Mouse (Mus musculus) bone marrow macrophage, adult 2 months (primary cell): ENCODE data around the gene Ptgis. TPM values are rescaled to one million over a fixed set of nuclear protein-coding genes. Genes with fewer than 3 reads are reported as not detected.

Experiments
- H3K27ac ChIP-seq: 2 replicates; pipeline ENCODE4 v1.5.1; 2012; ENCODE audit warnings: low read depth, low read length; ENCODE audit not compliant: insufficient read depth
- H3K4me1 ChIP-seq: 2 replicates; pipeline ENCODE4 v1.6.1; 2012; ENCODE audit warnings: low read length; ENCODE audit not compliant: control insufficient read depth, insufficient read depth
- H3K4me3 ChIP-seq: 2 replicates; pipeline ENCODE4 v1.5.1; 2012; ENCODE audit warnings: mild to moderate bottlenecking, low read length, moderate library complexity; ENCODE audit not compliant: insufficient read depth
- CTCF ChIP-seq: IDR thresholded peaks from 2 replicates; pipeline ENCODE4 v1.5.1; 2012; ENCODE audit warnings: low read depth, mild to moderate bottlenecking, low read length, moderate library complexity
- POLR2A ChIP-seq: IDR thresholded peaks from 2 replicates; pipeline ENCODE4 v1.6.1; 2012; ENCODE audit warnings: mild to moderate bottlenecking, low read depth, low read length, borderline replicate concordance
- polyA plus RNA-seq: library from polyadenylated mRNA; stranded (reverse); fragments of >200 nt; gene quantifications from 2 replicates; pipeline ENCODE4 v1.2.4, GENCODE M21; 2012; ENCODE audit not compliant: missing spikeins, insufficient read depth, insufficient read length

Ptgis gene
- not detected in 2 replicates for polyA plus RNA-seq

DNA sequence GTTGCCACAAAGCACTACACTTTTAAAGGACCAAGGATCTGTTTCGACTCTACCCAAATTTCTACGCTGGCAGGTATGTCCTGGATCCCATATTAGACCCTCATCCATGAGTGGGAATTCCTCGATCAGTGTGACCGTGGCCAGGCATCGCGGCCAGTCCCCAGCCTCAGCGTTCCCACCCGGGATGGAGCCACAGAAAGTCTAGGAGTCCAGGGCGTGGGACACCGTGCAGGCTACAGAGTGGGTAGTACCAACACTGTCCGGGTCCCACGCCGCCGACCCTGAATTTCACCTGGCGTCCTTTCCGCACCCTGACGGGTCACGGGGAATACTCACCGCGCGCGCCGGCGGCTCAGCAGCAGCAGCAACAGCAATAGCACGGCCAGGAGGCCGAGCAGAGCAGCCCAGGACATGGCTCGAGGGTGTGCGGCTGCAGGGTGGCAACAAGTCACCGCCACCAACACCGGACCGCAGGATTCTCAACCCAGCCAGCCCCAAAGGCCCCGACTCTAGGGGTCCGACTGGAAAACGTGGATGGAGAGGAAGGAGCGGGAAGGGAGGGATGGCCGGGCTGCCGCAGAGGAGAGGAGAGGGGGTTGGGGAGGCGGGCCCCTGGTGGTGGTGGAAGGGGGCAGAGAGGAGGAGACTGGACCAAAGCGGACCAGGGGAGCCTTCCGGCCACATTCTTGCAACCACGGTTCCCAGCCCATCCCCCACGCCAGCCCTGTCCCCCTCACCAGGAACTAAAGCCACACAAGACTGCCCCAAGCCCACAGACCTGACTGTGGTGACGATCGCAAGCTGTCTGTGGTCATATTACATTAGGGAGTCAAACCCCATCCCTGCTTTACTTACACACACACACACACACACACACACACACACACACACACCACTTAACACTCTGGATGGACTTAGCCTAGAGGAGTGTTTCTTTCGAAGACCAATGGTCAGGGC lies at the start of gene Ptgis:
Gene Ptgis (minus strand): TSS at position 597 of the 957 bp plus-strand sequence.
- TF ChIP-seq POLR2A (no peak), CTCF (no peak)
- H3K4me3 ChIP-seq: no peak within 1 kb of the TSS

DNA sequence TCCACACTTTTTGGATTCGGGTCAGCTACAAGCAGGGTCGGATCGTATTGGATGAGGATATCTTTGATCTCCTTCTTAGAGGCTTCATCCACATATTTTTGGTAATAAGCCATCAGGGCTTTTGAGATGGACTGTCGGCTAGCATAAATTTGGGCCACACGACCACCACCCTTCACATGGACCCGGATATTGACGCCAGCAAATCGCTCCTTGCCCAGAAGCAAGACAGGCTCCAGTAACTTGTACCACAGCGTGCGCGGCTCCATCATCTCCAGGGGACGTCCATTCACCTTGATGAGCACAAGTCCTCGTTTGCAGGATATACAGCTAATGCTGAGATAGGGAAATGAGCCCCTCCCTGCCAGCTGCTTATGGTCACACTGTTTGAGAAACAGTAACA lies 41.1 kb upstream of the Ptgis start:
- Histone ChIP-seq H3K4me3 (no peak overlapping the region), H3K4me1 (no peaks in the 10 kb centered on the region), H3K27ac (no peak overlapping the region)
- TF ChIP-seq CTCF: no peak
- no peak for TF ChIP-seq POLR2A

More for the DNA sequence above, at the start of gene Ptgis:
- Histone ChIP-seq H3K27ac (no peak within 1 kb of the TSS), H3K4me1 (no peaks in the 10 kb centered on the region)

DNA sequence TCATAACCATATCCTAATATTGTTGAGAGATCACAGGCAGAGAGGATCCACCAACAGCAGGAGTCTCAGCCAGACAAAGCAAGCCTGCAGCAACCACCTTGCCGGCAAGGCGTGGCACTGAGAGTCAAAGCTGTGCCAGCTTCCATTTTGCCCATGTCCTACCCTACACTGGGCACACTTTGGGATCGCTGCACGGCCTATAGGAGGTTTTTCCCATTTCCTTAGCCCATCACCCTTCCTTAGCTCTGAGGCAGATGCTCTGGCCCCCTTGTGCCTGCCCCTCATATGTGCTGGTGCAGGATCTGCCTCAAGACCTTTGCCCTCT lies 40.5 kb upstream of the Ptgis start:
- Histone ChIP-seq H3K4me3 (no peak overlapping the region), H3K27ac (no peak overlapping the region), H3K4me1 (no peaks in the 10 kb centered on the region)
- TF ChIP-seq POLR2A (no peak), CTCF (no peak)

GRCm38 (mm10) chr2:167280090-167280985 lies 39.9 kb upstream of the Ptgis start:
- H3K27ac ChIP-seq: no peak overlapping the region
- TF ChIP-seq CTCF: peak; percentile 98
- TF ChIP-seq POLR2A: no peak
- H3K4me1 ChIP-seq: no peaks in the 10 kb centered on the region
- no peak overlapping the region for H3K4me3 ChIP-seq

GRCm38 (mm10) chr2:167278751-167279526 lies 38.5 kb upstream of the Ptgis start:
- Histone ChIP-seq H3K27ac (no peak overlapping the region), H3K4me1 (no peaks in the 10 kb centered on the region)
- TF ChIP-seq POLR2A (no peak), CTCF (peak; percentile 96)

DNA sequence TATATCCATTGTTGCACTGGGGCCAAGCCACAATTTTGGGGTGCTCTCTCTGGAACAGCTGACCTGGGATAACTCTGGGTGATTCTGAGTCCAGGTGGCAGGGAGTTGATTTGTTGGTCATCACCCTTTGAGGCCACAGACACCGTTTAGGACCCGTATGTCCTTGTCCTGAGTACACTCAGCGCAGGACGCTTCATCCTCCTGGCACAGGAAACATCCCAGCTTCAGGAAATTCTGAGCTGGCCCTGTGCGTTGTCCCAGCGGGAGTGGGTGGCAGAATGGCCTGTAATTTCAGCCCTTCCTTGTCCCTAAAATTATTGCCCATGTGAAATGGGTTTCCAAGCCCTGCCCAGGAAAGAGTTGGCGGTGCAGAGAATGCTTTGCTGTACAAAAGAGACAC lies 37.6 kb upstream of the Ptgis start:
- Histone ChIP-seq H3K4me1 (no peaks in the 10 kb centered on the region), H3K4me3 (no peak overlapping the region), H3K27ac (no peak overlapping the region)
- TF ChIP-seq CTCF (no peak), POLR2A (no peak)

More at GRCm38 (mm10) chr2:167278751-167279526, 38.5 kb upstream of the Ptgis start:
- no peak overlapping the region for H3K4me3 ChIP-seq

DNA sequence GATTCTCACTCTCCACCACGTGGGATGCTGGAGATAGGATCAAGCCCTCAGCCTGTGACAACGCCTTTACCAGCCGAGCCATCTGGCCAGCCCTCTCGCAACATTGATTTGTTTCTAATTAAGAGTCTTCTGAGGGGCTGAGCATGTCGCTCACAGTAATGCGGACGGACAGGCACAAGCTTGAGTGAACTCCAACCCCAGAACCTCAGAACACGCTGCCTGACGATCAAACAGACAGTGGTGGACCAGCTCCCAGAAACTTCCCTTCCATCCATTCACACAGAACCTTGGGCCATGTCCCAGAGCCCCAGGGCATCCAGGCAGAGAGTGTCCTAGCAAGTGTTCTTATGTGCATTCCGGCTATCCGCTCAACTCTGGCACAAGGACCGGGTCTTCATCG lies 36.6 kb upstream of the Ptgis start:
- Histone ChIP-seq H3K4me3 (no peak overlapping the region), H3K27ac (no peak overlapping the region), H3K4me1 (no peaks in the 10 kb centered on the region)
- TF ChIP-seq CTCF (no peak), POLR2A (no peak)

DNA sequence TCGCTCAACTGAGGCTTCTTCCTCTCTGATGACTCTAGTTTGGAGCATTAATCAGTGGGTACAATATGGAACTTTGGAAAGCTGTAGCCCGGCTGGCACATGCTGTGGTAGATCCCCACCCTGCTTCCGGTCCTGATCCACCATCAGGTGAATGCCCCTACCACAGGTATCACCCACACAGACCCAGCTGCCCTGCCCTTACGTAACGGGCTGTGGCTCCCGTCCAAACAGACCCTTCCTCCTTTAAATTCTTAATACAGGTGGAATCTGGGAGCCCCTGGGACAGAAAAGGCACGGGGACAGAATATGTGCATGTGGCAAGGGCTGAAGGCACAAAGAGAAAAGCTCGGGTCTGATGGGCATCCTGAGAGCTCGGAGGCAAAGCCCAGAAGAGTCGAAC lies 35.5 kb upstream of the Ptgis start:
- TF ChIP-seq POLR2A (no peak), CTCF (no peak)
- no peak overlapping the region for H3K27ac ChIP-seq
- H3K4me3 ChIP-seq: no peak overlapping the region
- no peaks in the 10 kb centered on the region for H3K4me1 ChIP-seq

GRCm38 (mm10) chr2:167274713-167275465 lies 34.5 kb upstream of the Ptgis start:
- H3K27ac ChIP-seq: no peak overlapping the region
- H3K4me1 ChIP-seq: no peaks in the 10 kb centered on the region
- H3K4me3 ChIP-seq: no peak overlapping the region
- no peak for TF ChIP-seq CTCF
- no peak for TF ChIP-seq POLR2A
